Mouse (Mus musculus) neutrophil, adult 65 days (primary cell): Measurements from ENCODE around the gene Scn4a. TPM values are rescaled to one million over a fixed set of nuclear protein-coding genes. Genes with fewer than 3 reads are reported as not detected.

Source experiments
- total RNA-seq: library from RNA; stranded (reverse); gene quantifications from 2 replicates; pipeline ENCODE4 v1.2.4, GENCODE M21; 2023

Gene Scn4a
- 0.07 and 0.09 TPM in 2 replicates for total RNA-seq

GRCm38 (mm10) chr11:106353188-106353587, at the start of gene Scn4a:
Gene Scn4a (minus strand): TSS chr11:106353288.

GRCm38 (mm10) chr11:106387791-106388216, 34.7 kb upstream of the Scn4a start, which contains the start of gene Icam2:
Gene Icam2 (minus strand): TSS chr11:106388075.

DNA sequence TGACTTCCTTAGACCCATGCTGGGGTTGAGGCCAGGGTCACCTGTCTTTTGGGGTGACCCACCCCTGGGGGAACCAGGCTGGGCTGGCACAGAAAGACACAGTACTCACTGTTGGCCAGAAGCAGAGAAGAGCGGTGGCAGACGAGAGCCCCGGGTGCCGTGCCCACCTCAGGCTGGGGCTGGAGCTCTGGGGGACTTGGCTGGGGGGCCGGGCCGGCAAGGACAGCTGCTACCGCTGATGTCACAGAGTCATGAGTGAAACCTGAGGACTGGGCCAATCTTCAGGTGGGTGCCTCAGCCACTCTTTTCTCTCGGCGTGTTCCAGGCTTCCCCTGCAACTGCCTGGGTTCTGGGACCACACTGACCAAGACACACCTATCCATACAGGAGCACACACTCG, 12.3 kb upstream of the Scn4a start, which contains the start of gene Prr29:
Prr29 (plus strand) TSS at position 107 of the 400 bp plus-strand sequence.

GRCm38 (mm10) chr11:106314333-106314812, 38.7 kb downstream of the Scn4a start, which contains the start of gene Cd79b:
Gene Cd79b (minus strand): TSS chr11:106314762.

GRCm38 (mm10) chr11:106301765-106302164, 51.3 kb downstream of the Scn4a start, which contains the start of gene Gh:
Gene Gh (minus strand): TSS chr11:106301865.

DNA sequence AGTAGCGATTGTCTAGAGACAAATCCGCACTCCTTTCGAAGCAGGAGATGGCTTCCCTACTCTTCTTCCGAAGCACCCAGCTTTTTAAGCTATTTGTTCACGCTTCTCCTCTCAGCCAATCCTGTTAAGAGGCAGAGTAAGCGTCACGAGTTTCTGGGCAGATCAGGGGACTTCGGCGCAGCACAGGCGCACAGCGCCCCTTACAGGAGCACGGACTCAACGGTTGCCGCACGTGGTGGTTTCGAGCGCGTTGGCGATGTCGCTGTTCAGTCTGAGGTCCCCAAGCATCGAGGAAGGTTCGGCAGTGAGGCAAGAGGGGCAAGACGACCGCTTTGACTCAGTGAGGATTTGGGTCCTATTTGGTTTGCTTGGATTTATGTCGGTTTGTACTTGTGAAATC, 76.6 kb downstream of the Scn4a start, which contains the start of gene Tcam1:
Tcam1 (plus strand) TSS at position 219 of the 400 bp plus-strand sequence.

DNA sequence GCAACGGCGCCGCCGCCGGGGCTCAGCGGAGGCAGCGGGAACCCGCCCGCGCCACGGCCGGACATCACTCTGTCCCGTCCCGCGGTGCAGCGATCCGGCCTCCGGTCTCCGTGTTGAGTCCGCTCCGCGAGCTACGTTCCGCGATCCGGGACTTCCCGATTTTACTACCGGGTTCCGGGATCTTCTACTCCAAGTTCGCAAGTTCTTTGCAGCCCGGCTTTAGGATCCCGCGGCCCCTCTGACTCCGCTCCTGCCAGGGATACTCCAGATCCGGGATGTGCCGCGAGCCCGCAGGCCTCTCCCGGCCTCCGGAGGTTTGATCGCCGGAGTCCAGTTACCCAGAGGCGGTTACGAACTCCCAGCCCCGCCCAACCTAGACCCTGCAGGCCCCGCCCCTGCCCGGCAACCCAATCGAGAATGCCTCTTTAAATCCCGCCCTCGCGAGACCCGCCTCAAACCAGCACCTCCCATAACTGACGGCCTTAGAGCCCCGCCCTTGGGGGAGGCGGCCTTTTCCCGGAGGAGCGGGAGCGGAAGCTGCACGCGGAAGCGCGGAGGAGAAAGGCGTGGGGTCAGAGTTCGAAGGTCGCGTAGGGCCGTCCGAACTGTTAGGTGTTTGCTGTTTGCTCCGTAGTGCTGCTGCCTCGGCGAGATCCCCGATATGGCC, 80.3 kb downstream of the Scn4a start, which contains the start of gene Smarcd2:
Smarcd2 (minus strand) TSS at position 329 of the 667 bp plus-strand sequence.

Other genes with a start within 250 kb of the Scn4a start
- gene Gm10840, start 192.4 kb downstream of the Scn4a start, total RNA-seq: 2.3 and 4.2 TPM in 2 replicates
- 392 and 416 TPM in 2 replicates for gene Limd2, start 192.4 kb downstream of the Scn4a start, total RNA-seq
- gene Strada, start 151.1 kb downstream of the Scn4a start, total RNA-seq: 19.7 and 23.4 TPM in 2 replicates
- gene Ccdc47, start 136.9 kb downstream of the Scn4a start, total RNA-seq: 22.5 and 24.8 TPM in 2 replicates
- gene Ddx42, start 136.4 kb downstream of the Scn4a start, total RNA-seq: 35.1 and 40.9 TPM in 2 replicates
- 11.2 and 27.4 TPM in 2 replicates for gene Ftsj3, start 97.2 kb downstream of the Scn4a start, total RNA-seq
- 26.6 and 32.7 TPM in 2 replicates for gene Psmc5, start 97.1 kb downstream of the Scn4a start, total RNA-seq
- 74.7 and 86.4 TPM in 2 replicates for gene Smarcd2, start 80.3 kb downstream of the Scn4a start, total RNA-seq
- gene Tcam1, start 76.6 kb downstream of the Scn4a start, total RNA-seq: 0.16 TPM in 1 of 2 replicates, not detected in the other
- not detected in 2 replicates for gene Gh, start 51.4 kb downstream of the Scn4a start, total RNA-seq
- gene Cd79b, start 38.5 kb downstream of the Scn4a start, total RNA-seq: 3.8 and 15.6 TPM in 2 replicates
- not detected in 2 replicates for gene Prr29, start 12.2 kb upstream of the Scn4a start, total RNA-seq
- 8.5 and 16.0 TPM in 2 replicates for gene Icam2, start 34.8 kb upstream of the Scn4a start, total RNA-seq
- gene Ern1, start 134.6 kb upstream of the Scn4a start, total RNA-seq: 43.2 and 55.9 TPM in 2 replicates